Mouse (Mus musculus) bone marrow, adult 2 months (tissue): Measurements from ENCODE around the gene Osbpl3. TPM values are rescaled to one million over a fixed set of nuclear protein-coding genes. Genes with fewer than 3 reads are reported as not detected.

ENCODE experiments used
- H3K27ac ChIP-seq: fragments of 200-500 bp; 2 replicates; pipeline ENCODE4 v1.5.1; 2012; ENCODE audit warnings: low read depth, mild to moderate bottlenecking, control low read depth, inconsistent platforms, low read length; ENCODE audit not compliant: control insufficient read depth, poor library complexity, insufficient read depth
- H3K4me1 ChIP-seq: fragments of 200-500 bp; 2 replicates; pipeline ENCODE4 v1.6.1; 2011; ENCODE audit warnings: low read length; ENCODE audit not compliant: control insufficient read depth, insufficient read depth
- H3K4me3 ChIP-seq: fragments of 200-500 bp; replicated peaks from 2 replicates; pipeline ENCODE3; 2011; ENCODE audit warnings: mild to moderate bottlenecking, low read depth, low read length, control low read depth; ENCODE audit not compliant: control insufficient read depth
- CTCF ChIP-seq: fragments of 200-500 bp; IDR thresholded peaks from 2 replicates; pipeline ENCODE4 v1.5.1; 2011; ENCODE audit warnings: low read length, control low read depth; ENCODE audit not compliant: control insufficient read depth, insufficient read depth
- POLR2A ChIP-seq: fragments of 200-500 bp; IDR thresholded peaks from 2 replicates; pipeline ENCODE4 v1.6.1; 2011; ENCODE audit warnings: low read depth, mild to moderate bottlenecking, control low read depth, low read length, borderline replicate concordance; ENCODE audit not compliant: control insufficient read depth
- WGBS: fragments of 180-500 bp; shearing (Covaris S2); methylation state at CpG from one replicate; pipeline ENCODE4 v1.1.7; 2018; 5-methylcytosine and 5-hydroxymethylcytosine counted together
- polyA plus RNA-seq: library from polyadenylated mRNA; stranded (reverse); fragments of >200 nt; gene quantifications from 2 replicates; pipeline ENCODE4 v1.2.4, GENCODE M21; 2011; ENCODE audit warnings: low replicate concordance; ENCODE audit not compliant: missing spikeins, insufficient read depth, insufficient read length

Osbpl3 gene
- polyA plus RNA-seq, 1 experiment, result 5.9 TPM

- TF ChIP-seq CTCF, result no peak
- no peak for TF ChIP-seq POLR2A
- 86% methylated on average over 6 of the region's 6 CpGs for WGBS
Measured at GRCm38 (mm10) chr6:50337431-50337830, 118.6 kb downstream of the Osbpl3 start.

DNA sequence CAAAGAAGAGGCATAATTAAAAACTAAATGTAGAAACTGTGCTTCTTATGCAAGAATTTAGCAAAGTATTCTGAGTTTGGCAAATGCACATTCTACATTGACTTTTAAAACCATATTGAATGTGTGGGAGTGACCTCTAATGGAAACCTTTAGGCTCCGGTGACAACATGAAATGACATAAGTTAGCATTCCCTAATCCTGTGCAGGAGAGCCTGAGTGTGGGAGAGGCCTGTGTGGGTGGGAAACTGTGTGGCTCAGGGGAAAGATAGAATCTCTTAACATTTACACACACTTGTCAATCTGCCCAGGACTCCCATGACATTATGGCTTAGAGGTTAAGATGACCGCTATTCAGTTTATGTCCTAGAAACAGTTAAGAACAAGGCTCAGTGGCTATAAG lies 119.6 kb downstream of the Osbpl3 start:
- H3K27ac ChIP-seq, result no peak overlapping the region
- no peaks in the 10 kb centered on the region; the same call in 1 of the 2 replicates for H3K4me1 ChIP-seq
- WGBS, result 86% methylated on average over 2 of the region's 2 CpGs
- TF ChIP-seq POLR2A (no peak), CTCF (no peak)
- H3K4me3 ChIP-seq, result no peak overlapping the region

More at GRCm38 (mm10) chr6:50337431-50337830, 118.6 kb downstream of the Osbpl3 start:
- Histone ChIP-seq H3K4me1 (no peaks in the 10 kb centered on the region), H3K4me3 (no peak overlapping the region), H3K27ac (no peak overlapping the region)

DNA sequence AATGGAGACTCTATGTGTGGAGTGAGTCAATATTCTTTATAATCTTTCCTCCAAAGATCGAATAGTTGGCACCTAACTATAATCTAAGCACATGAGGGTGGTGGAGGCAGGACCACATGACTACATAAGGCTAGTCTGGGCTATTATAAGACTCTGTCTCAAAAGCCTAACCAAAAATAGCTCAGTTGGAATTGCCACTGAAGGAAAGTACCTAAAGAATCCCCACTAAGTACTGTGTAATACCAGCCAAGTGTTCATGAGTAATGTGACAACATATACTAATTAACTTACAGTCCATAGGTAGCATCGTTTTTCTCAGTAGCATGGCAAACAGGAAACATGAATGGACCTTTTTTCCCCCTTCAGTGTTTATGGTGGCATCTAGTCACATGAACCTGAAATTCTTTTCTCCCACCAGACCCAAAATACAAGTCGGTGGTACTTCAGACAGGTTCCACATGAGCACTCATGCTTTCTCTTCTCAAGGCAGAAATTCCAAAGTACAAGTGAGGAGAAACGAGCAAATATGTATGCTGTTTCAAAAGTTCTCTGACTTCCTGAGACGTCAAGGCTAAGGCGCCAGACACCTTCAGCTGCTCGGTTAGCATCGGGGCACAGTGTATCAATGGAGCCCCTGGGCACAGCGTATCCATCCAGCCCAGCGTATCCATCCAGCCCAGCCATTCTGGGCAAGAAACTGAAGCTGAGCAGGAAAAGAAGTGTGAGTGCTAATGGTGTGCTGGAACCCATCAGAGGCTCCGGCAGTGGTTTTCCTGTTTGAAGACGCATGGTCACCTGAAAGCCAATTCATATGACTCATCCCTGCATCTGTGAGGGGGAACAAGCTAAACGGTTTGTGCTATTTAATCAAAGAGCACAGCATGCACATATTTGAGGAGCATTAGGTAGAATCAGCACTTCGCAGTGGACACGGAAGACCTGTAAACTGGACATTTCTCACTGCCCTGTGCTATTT lies 120.9 kb downstream of the Osbpl3 start:
- Histone ChIP-seq H3K4me3 (no peak overlapping the region), H3K27ac (no peak overlapping the region), H3K4me1 (no peaks in the 10 kb centered on the region; the same call in 1 of the 2 replicates)
- TF ChIP-seq POLR2A, result no peak
- no peak for TF ChIP-seq CTCF
- WGBS, result 78% methylated on average over 15 of the region's 15 CpGs

GRCm38 (mm10) chr6:50333346-50333745 lies 122.7 kb downstream of the Osbpl3 start:
- no peaks in the 10 kb centered on the region; the same call in 1 of the 2 replicates for H3K4me1 ChIP-seq
- no peak overlapping the region for H3K27ac ChIP-seq
- WGBS, result 88% methylated on average over 6 of the region's 6 CpGs
- H3K4me3 ChIP-seq, result no peak overlapping the region
- TF ChIP-seq POLR2A, result no peak
- TF ChIP-seq CTCF, result no peak

DNA sequence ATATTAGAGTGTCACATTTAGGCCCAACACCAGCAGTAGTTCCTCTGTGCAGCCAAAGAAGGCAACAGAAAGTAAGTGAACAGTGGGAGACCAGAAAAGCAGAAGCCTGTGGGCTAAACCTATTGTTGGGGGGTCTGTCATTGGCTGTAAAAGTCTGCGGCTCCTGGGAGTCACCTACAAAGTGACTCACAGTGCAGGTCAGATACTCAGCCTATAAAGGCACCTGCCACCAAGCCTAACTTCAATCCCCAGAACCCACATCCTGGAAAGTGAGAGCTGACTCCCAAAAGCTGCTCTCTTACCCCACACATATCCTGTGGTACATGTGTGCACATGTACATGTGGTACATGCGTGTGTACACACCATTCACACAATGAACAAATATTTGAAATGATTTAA lies 124.5 kb downstream of the Osbpl3 start:
- no peak for TF ChIP-seq POLR2A
- no peak for TF ChIP-seq CTCF
- Histone ChIP-seq H3K4me3 (no peak overlapping the region), H3K27ac (no peak overlapping the region), H3K4me1 (no peaks in the 10 kb centered on the region; the same call in 1 of the 2 replicates)
- 71% methylated on average over 2 of the region's 2 CpGs for WGBS

DNA sequence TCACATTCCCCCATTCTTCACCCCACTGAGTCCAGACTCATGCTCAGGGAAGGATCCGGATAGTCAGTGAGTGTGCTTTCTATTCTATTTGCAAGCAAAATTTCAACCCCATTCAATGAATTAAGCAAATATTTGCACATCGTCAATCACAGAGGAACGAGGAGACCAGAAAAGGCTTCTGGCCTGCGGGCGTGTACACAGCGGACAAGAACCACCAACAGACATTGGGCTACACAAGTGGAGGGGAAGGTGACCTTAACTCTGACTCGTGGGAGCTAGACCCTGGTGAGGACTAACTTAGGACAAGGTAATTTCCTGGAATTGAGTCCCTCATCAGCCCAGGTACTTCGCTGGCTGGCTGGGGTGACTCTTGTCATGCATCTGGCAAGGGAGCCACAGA lies 126.6 kb downstream of the Osbpl3 start:
- no peak for TF ChIP-seq POLR2A
- no peak for TF ChIP-seq CTCF
- 89% methylated on average over 8 of the region's 8 CpGs for WGBS
- Histone ChIP-seq H3K4me3 (no peak overlapping the region), H3K27ac (no peak overlapping the region), H3K4me1 (no peaks in the 10 kb centered on the region; the same call in 1 of the 2 replicates)

GRCm38 (mm10) chr6:50328901-50329300 lies 127.1 kb downstream of the Osbpl3 start:
- H3K4me1 ChIP-seq, result no peaks in the 10 kb centered on the region; the same call in 1 of the 2 replicates
- H3K4me3 ChIP-seq, result no peak overlapping the region
- H3K27ac ChIP-seq, result no peak overlapping the region
- TF ChIP-seq CTCF (no peak), POLR2A (no peak)
- 78% methylated on average over 7 of the region's 7 CpGs for WGBS

- WGBS, result 84% methylated on average over 4 of the region's 4 CpGs
Measured at GRCm38 (mm10) chr6:50326192-50326591, 129.8 kb downstream of the Osbpl3 start.

More at GRCm38 (mm10) chr6:50326192-50326591, 129.8 kb downstream of the Osbpl3 start:
- H3K27ac ChIP-seq, result no peak overlapping the region
- no peak overlapping the region for H3K4me3 ChIP-seq
- H3K4me1 ChIP-seq, result no peaks in the 10 kb centered on the region
- TF ChIP-seq POLR2A (no peak), CTCF (no peak)
